Mouse (Mus musculus) forebrain, embryonic 14.5 days (tissue): Measurements from ENCODE around the gene Irf7. TPM values are rescaled to one million over a fixed set of nuclear protein-coding genes. Genes with fewer than 3 reads are reported as not detected.
A peak's percentile ranks its signal among the peaks of the same experiment; 100 is the strongest.

Experiments used
- ATAC-seq: fragments of 200-750 bp; cut with Nextera tagmentation; 2 replicates; pipeline ENCODE4 v1.8.0; 2017; ENCODE audit warnings: mild to moderate bottlenecking, moderate library complexity
- DNase-seq: peaks from one replicate; pipeline ENCODE4 v3.0.0-alpha.2; 2015; ENCODE audit warnings: low spot score
- H3K27ac ChIP-seq: fragments of 300-500 bp; sonication (generic); 2 replicates; pipeline ENCODE4 v1.5.1; 2014; ENCODE audit warnings: low read depth, mild to moderate bottlenecking, control low read depth, low read length, moderate library complexity
- H3K27me3 ChIP-seq: fragments of 300-500 bp; sonication (generic); replicated peaks from 2 replicates; pipeline ENCODE4 v1.6.1; 2014; ENCODE audit warnings: low read length, control low read depth, mixed read lengths; ENCODE audit not compliant: control insufficient read depth, insufficient read depth
- H3K36me3 ChIP-seq: fragments of 300-500 bp; sonication (generic); 2 replicates; pipeline ENCODE4 v1.6.1; 2014; ENCODE audit warnings: low read length, control low read depth; ENCODE audit not compliant: control insufficient read depth, insufficient read depth
- H3K4me1 ChIP-seq: fragments of 300-500 bp; sonication (generic); 2 replicates; pipeline ENCODE4 v1.6.1; 2014; ENCODE audit warnings: antibody characterized with exemption, low read length, control low read depth; ENCODE audit not compliant: control insufficient read depth, insufficient read depth
- H3K4me2 ChIP-seq: fragments of 300-500 bp; sonication (generic); 2 replicates; pipeline ENCODE4 v1.6.1; 2014; ENCODE audit warnings: mild to moderate bottlenecking, control low read depth, low read length
- H3K4me3 ChIP-seq: fragments of 300-500 bp; sonication (generic); 2 replicates; pipeline ENCODE4 v1.5.1; 2014; ENCODE audit warnings: low read depth, low read length, control low read depth
- H3K9ac ChIP-seq: fragments of 300-500 bp; sonication (generic); 2 replicates; pipeline ENCODE4 v1.6.1; 2014; ENCODE audit warnings: mild to moderate bottlenecking, low read length, control low read depth, moderate library complexity
- H3K9me3 ChIP-seq: fragments of 300-500 bp; sonication (generic); replicated peaks from 2 replicates; pipeline ENCODE4 v1.6.1; 2016; ENCODE audit warnings: low read length, control low read depth, mixed read lengths; ENCODE audit not compliant: control insufficient read depth
- WGBS: fragments of 180-500 bp; shearing (Covaris S2); extraction: QIAGEN DNeasy Blood & Tissue Kit; methylation state at CpG from one replicate; pipeline ENCODE4 v1.1.7; 2014; 5-methylcytosine and 5-hydroxymethylcytosine counted together
- microRNA counts: library from miRNA; unstranded; fragments of <30 nt; microRNA quantifications from one replicate; lab custom pipeline; 2016
- microRNA-seq: library from miRNA; unstranded; fragments of <30 nt; microRNA quantifications from one replicate; pipeline ENCODE4, GENCODE M21; 2016
- polyA plus RNA-seq: library from polyadenylated mRNA; unstranded; fragments of >200 nt; fragmentation: Nextera tagmentation; extraction: Ambion mirVana; gene quantifications from 2 replicates; pipeline ENCODE4 v1.2.1, GENCODE M21; 2014

The Irf7 gene
- polyA plus RNA-seq, 1 experiment from 2014 or later, result 0.97 TPM

DNA sequence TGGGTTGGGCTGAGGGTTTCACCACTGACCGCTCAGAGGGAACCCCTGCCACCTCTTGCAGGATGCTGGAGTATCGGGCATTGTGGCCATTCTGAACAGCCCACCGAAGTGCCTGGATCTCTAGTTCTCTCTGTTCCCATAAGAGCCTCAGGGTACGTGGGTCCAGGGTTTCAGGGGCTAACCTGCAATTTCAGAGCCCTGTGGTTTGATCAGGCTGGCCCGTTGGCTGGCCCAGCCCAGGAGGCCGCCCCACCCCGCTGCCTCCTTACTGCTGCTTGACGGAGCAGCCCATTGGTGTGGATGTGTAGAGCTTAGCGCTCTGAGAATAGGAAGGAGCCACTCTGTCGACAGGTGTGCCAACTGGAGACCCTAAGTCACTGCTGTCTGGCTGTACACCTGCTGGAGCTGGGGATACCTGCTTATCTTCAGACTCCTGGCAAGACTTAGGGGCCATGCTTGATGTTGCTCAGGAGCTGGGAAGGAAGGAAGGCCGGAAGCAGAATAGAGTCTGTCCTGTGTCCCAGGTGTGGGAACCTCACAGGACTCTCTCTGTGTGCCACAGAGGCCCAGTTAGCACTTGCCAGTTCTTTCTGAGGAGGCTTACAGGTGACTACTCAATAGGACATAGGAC is 52.6 kb downstream of the Irf7 start, which contains the start of gene Lmntd2:
TSS of gene Lmntd2 (minus strand) at position 476 of the 631 bp plus-strand sequence.
- peak within 1 kb of the TSS; percentile 73 for H3K9ac ChIP-seq
- DNase-seq (no peak), ATAC-seq (no peak)
- H3K4me2 ChIP-seq, result peak within 1 kb of the TSS; percentile 94
- no peaks in the 10 kb centered on the region for H3K27me3 ChIP-seq
- H3K27ac ChIP-seq, result peak within 1 kb of the TSS; percentile 84
- H3K9me3 ChIP-seq, result no peaks in the 10 kb centered on the region
- H3K36me3 ChIP-seq, result peaks cover 6% of the 10 kb centered on the region; the same call in 1 of the 2 replicates
- WGBS, result 95% methylated on average over 11 of the region's 11 CpGs
- peaks cover 11% of the 10 kb centered on the region for H3K4me1 ChIP-seq
- H3K4me3 ChIP-seq, result peak within 1 kb of the TSS; percentile 70

GRCm38 (mm10) chr7:141213133-141213532 is 53.1 kb downstream of the Irf7 start:
- H3K4me1 ChIP-seq, result peaks cover 11% of the 10 kb centered on the region
- no peak overlapping the region for H3K9ac ChIP-seq
- H3K27ac ChIP-seq, result no peak overlapping the region
- no peak overlapping the region for H3K4me2 ChIP-seq
- DNase-seq (no peak), ATAC-seq (no peak)
- H3K9me3 ChIP-seq, result no peaks in the 10 kb centered on the region
- WGBS, result 86% methylated on average over 3 of the region's 3 CpGs
- no peaks in the 10 kb centered on the region for H3K27me3 ChIP-seq
- no peak overlapping the region for H3K4me3 ChIP-seq
- no peaks in the 10 kb centered on the region; the same call in 1 of the 2 replicates for H3K36me3 ChIP-seq

MicroRNAs within 50 kb of the gene (microRNA counts, 519-probe panel; counts per million panel counts)
- 4,086 counts per million, percentile 46 among the panel's probes with 10 or more counts for microRNA mmu-miR-210 (lab: Ali Mortazavi, UCI)

Small RNA genes lying within 50 kb of the gene (microRNA-seq; reads per million reads assigned to microRNA genes)
- 220 reads per million, percentile 67 among the genes with 10 or more reads in this experiment for gene Mir210

Other genes starting within 250 kb of the Irf7 start
- gene Ifitm6, start 248.6 kb downstream of the Irf7 start, polyA plus RNA-seq, result 0.27 and 0.37 TPM in 2 replicates
- not detected in 2 replicates for gene Gm17387, start 237.3 kb downstream of the Irf7 start, polyA plus RNA-seq
- gene B4galnt4, start 205.4 kb downstream of the Irf7 start, polyA plus RNA-seq, result 29.1 and 29.5 TPM in 2 replicates
- gene Pkp3, start 188.3 kb downstream of the Irf7 start, polyA plus RNA-seq, result not detected in 2 replicates
- gene Sigirr, start 165.9 kb downstream of the Irf7 start, polyA plus RNA-seq, result 2.4 and 2.5 TPM in 2 replicates
- gene Ano9, start 148.7 kb downstream of the Irf7 start, polyA plus RNA-seq, result 0.10 TPM in 1 of 2 replicates, not detected in the other
- 81.2 and 82.1 TPM in 2 replicates for gene Ptdss2, start 144.1 kb downstream of the Irf7 start, polyA plus RNA-seq
- gene Rnh1, start 93.6 kb downstream of the Irf7 start, polyA plus RNA-seq, result 54.7 and 56.7 TPM in 2 replicates
- gene Hras, start 72.5 kb downstream of the Irf7 start, polyA plus RNA-seq, result 70.2 and 96.3 TPM in 2 replicates
- 6.7 and 8.9 TPM in 2 replicates for gene Lrrc56, start 72.3 kb downstream of the Irf7 start, polyA plus RNA-seq
- 0.94 and 0.95 TPM in 2 replicates for gene Lmntd2, start 52.4 kb downstream of the Irf7 start, polyA plus RNA-seq
- 23.7 and 23.8 TPM in 2 replicates for gene Rassf7, start 50.6 kb downstream of the Irf7 start, polyA plus RNA-seq
- gene Phrf1, start 37.7 kb downstream of the Irf7 start, polyA plus RNA-seq, result 64.2 and 78.8 TPM in 2 replicates
- gene Cdhr5, start 10.3 kb upstream of the Irf7 start, polyA plus RNA-seq, result not detected in 2 replicates
- 1.5 and 2.6 TPM in 2 replicates for gene Sct, start 12.7 kb upstream of the Irf7 start, polyA plus RNA-seq
- gene Drd4, start 25.5 kb upstream of the Irf7 start, polyA plus RNA-seq, result 0.37 and 0.68 TPM in 2 replicates
- gene Deaf1, start 61.2 kb upstream of the Irf7 start, polyA plus RNA-seq, result 118 and 143 TPM in 2 replicates
- gene Tmem80, start 61.3 kb upstream of the Irf7 start, polyA plus RNA-seq, result 39.1 and 41.0 TPM in 2 replicates
- gene Eps8l2, start 72.4 kb upstream of the Irf7 start, polyA plus RNA-seq, result 0.25 and 0.67 TPM in 2 replicates
- 418 and 419 TPM in 2 replicates for gene Taldo1, start 125.7 kb upstream of the Irf7 start, polyA plus RNA-seq
- 41.7 and 43.4 TPM in 2 replicates for gene Gatd1, start 147.7 kb upstream of the Irf7 start, polyA plus RNA-seq
- 21.3 and 25.1 TPM in 2 replicates for gene Cend1, start 163.0 kb upstream of the Irf7 start, polyA plus RNA-seq
- gene Slc25a22, start 171.4 kb upstream of the Irf7 start, polyA plus RNA-seq, result 56.0 and 81.6 TPM in 2 replicates
- gene Pidd1, start 177.5 kb upstream of the Irf7 start, polyA plus RNA-seq, result 5.4 and 5.6 TPM in 2 replicates
- 740 and 845 TPM in 2 replicates for gene Rplp2, start 180.9 kb upstream of the Irf7 start, polyA plus RNA-seq
- 16.3 and 20.5 TPM in 2 replicates for gene Pnpla2, start 188.7 kb upstream of the Irf7 start, polyA plus RNA-seq
- 3.0 and 4.3 TPM in 2 replicates for gene Cracr2b, start 194.6 kb upstream of the Irf7 start, polyA plus RNA-seq
- gene Cd151, start 200.9 kb upstream of the Irf7 start, polyA plus RNA-seq, result 56.8 and 60.4 TPM in 2 replicates
- gene Polr2l, start 208.7 kb upstream of the Irf7 start, polyA plus RNA-seq, result 72.2 and 79.3 TPM in 2 replicates
- 29.9 and 30.9 TPM in 2 replicates for gene Tspan4, start 208.8 kb upstream of the Irf7 start, polyA plus RNA-seq